Mouse (Mus musculus): Measurements from ENCODE around the gene Art2b.

DNA sequence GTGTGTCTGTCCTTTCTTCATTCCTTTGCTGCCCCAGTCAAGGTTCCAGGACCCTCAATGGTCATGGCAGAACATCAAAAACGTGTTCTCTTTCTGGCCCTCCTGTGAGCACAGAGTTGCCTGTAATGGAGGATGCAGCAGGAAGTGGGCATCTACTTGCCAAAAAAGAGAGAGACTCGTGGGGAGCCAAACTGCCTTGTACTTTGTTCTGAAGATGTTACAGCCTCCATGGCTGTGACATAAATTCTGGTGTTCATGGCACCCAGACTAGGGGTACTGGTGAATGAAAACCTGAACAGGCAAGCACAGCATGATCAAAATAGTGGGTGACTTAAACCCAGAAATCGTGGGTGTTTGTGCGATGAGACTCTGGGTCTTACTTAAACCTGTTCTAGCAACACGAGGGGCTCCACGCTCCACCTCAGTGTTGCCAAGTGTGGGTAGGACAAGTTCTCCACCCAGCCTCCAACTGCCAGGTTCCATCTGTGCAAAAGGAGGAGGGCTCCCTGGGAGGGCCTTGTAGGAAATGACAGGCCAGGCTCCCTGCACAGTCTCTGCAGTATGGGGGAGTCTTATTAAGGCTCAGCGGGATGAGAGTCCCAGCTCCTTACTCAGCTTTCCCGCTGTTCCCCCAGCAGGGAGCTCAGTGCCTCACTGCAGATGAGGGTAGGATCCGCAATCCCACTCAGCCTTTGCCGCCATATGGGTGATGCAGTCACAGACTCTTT is 32.2 kb upstream of the Art2b start:
- no peak for TF ChIP-seq CTCF (IDR thresholded peaks at IDR 0.05; ENCODE audit: control insufficient read depth, insufficient read depth, insufficient read length)
- TF ChIP-seq CEBPB (IDR thresholded peaks at IDR 0.05; ENCODE audit: low read depth): no peak
- TF ChIP-seq MYOD1 (IDR thresholded peaks at IDR 0.05; ENCODE audit: control insufficient read depth, insufficient read length, low read depth): no peak
- TF ChIP-seq USF1 (IDR thresholded peaks at IDR 0.05; ENCODE audit: low read depth): no peak
- TF ChIP-seq MYOG (IDR thresholded peaks at IDR 0.05; ENCODE audit: control insufficient read depth, extremely low read depth, insufficient read length): no peak
- TF ChIP-seq MAX (IDR thresholded peaks at IDR 0.05): no peak
